Mouse (Mus musculus) NIH3T3 (cell line): ENCODE measurements around the gene Ptch2.
A peak's percentile ranks its signal among the peaks of the same experiment; 100 is the strongest.

Experiments
- DNase-seq: peaks from one replicate; pipeline ENCODE4 v3.0.0-alpha.2; 2012; ENCODE audit warnings: low read depth

Gene Ptch2

DNA sequence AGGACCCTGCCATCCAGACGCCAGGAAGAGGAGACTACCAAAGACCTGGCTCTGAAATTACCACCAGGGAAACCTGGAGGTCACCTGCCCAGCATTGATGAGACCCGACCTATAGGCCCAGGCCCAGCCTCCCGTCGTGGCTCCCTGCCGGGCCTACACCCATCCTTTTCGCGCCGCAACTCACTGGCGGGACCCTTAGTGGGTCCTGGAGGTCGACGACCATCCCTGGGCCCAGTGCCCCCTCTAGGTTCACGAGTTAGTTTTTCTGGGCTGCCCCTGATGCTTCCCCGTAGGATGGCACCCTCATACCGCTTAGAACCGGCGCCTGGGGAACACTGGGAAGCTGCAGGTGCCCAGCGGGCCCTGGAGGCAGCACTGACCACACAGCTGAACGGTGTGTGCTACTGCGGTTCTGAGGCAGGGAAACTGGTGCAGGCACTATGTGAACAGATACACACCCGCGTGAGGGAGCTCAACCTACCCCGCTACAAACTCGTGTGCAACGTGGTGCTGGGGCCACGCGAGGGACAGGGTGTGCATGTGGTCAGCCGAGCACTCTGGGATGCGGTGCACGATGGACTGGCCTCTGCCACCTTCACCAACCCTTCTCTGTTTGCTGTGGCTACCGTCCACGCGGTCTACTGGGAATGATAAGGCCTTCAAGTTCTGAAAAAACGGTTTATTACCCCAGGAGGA lies 32.3 kb downstream of the Ptch2 start:
- DNase-seq, result no peak

DNA sequence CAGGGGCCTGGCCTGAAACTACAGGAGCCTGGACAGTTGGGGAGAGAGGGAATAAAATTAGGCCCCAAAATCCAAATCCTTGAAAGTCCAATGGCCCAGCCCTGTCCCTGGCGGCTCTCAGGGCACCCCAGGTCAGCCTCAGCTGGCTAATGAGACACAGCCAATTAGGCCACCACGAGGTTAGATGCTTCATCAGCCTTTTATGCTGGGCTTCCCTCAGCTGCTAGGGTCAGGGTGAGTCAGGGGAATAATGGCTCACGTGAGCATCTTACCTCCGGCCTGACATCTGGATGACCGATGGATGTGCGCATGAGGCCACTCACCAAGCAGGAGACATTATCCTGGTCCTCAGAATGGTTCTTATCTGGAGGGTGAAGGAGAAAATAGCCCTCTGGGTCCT lies 34.9 kb downstream of the Ptch2 start:
- DNase-seq, result no peak

DNA sequence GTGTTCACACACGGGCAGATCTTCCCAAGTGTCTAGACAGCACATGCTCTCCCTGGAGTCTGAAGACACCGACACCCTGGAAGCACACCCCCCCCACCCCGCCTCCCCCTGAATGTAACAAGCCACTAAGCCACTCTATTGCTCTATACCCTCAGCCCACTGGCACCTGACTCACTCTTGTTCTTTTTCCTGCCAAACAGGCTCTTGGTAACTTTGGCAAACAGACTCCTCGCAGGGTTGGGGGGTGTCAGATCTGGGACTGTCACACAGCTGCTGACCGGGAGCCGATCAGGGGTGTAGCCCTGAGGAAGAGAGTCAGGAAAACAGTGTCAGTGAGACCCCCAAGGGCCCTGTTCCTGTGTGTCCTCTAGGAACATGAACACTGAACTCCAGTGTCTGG lies 35.3 kb downstream of the Ptch2 start:
- no peak for DNase-seq

- no peak for DNase-seq
These were observed 36.3 kb downstream of the Ptch2 start for GRCm38 (mm10) chr4:117131890-117132793.

DNA sequence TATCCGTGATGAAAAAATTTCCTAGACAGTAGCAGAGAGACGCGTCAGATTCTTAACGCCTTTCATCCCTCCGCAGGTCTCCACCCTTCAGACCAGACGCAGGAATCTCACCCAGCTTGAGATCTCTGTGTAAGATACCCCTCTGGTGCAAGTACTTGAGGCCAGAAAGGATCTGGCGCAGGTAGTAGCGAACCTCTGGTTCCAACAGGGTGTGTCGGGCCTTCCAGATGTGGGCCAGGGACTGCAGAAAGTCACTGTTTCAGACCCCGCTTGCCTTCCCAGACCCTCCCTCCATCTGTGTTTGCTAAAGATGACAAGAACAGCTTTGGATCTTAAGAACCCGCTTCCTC lies 36.9 kb downstream of the Ptch2 start:
- no peak for DNase-seq

DNA sequence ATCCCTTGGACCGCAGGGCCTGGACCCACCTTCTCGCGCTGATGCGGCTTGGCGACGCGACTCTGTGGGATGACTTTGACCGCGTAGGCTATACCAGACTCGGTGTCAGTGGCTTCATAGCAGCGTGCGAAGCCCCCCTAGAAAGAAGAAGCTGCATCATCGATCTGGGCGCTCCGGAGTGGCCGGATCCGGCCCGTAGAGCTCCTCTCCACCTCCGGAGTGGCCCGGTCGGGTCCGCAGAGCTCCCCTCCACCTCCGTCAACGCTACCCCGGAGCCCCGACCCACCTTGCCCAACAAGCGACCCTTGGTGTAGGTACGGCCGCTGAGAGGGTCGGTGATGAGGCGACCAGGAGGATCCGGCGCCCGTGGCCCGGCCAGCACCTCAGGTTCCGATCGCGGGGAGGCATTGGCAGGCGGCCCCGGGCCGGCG lies 37.5 kb downstream of the Ptch2 start:
- peak; percentile 42 for DNase-seq

DNA sequence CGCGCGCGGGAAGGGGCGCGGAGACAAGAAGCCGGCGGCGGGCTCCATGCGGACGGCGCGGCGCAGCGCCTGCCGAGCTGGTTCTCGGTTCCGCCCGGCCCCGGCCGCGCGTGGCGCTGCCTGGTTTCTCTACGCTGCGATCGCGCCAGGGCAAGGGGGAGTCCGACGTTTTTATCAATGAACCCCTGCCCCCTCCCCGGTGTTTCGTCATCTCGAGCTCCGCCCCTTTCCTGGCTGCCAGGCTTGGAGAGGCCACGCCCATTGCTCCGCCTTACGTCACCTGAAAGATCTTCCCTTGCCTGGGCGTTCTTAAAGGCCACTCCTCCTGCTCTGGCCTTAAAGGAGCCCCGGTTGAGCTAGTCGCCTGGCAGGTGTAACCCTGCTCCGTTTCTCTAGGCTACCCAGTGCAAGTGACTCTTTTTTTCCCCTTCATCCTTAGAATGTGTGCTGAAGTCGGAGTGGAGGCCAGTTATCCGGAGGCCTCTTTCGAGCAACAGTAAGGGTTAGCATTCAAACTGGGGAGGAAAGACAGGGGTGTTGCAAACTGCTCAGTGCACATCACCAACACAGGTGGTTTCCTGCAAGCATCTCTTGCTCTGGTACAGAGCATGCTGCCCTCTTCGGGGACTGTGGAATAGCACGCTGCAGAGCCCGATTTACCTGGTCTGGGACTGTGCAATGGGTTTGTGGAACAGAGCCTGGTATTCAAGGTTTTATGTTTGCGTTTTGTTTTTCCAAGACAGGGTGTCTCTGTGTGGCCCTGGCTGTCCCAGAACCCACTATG lies 38.1 kb downstream of the Ptch2 start, which contains the start of gene Plk3:
Plk3 (minus strand) TSS at position 147 of the 784 bp plus-strand sequence.
- peak; percentile 99 for DNase-seq

GRCm38 (mm10) chr4:117134601-117134995 lies 38.7 kb downstream of the Ptch2 start:
- DNase-seq, result no peak

DNA sequence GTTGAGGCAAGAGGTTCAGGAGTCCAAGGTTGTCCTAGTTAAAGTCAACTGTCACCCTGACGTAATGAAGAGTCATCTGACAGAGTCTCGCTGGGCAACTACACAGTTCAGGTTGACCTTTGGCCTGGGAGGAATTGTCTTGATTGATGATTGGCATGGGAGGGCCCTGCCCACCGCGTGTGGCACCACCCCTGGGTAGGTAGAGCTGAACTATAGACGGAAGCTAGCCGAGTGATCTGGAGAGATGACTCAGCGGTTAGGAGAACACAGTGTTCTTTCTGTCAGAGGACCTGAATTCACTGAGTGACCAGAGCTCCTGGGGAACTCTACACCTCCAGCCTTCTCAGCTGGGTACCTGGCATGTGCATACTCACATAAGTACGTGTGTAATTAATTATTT lies 40.2 kb downstream of the Ptch2 start:
- DNase-seq, result no peak

DNA sequence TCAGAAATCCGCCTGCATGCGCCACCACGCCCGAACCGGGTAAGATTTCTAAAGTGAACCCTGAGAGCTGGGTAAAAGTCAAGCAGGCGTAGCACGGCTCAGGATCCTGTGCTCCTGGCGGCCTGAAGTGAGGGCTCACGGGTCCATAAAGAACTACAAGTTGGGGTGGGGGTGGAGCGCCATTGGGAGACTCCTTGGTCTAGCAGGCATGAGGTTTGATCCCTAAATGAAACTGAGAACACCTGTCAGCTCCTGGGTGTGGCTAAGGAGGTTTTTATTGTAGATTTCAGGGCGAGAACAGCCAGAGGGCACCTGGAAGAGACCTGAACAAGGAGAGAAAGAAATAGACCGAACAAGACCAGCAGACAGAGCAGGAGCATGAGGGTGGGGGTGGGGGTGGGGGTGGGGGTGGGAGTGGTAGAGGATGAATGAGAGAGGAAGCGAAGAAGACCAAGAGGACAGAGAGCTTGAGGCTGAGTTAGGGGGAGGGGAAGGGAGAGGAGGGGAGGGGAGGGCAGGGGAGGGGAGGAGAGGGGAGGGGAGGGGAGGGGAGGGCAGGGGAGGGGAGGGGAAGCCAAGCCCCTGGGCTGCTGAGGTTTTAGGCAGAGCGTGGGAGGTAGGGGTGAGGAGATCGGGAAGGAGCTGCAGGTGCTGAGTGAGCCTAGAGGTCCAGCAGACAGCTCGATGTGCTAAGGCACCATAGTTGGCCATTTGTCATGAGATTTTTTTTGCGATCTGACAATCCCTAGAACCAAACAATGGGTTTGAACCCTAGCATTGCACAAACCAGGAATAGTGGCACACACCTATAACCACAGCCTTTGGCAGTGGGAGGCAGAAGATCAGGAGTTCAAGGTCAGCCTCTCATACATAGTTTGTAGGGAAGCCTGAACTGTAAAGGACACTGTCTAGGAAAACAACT lies 42.7 kb downstream of the Ptch2 start:
- no peak for DNase-seq

DNA sequence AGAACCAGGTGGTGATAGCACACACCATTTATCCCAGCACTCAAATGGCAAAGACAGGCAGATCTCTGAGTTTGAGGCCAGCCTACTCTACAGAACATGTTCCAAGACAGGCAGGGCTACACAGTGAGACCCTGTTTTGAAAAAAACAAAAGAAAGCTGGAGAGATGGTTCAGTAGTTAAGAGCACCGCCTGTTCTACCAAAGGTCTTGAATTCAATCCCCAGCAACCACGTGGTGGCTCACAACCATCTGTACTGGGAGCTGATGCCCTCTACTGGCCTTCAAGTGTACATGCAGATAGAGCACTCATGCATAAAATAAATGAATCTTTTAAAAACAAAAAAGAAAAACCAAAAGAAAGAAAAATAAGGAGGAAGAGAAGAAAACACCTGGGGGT lies 43.3 kb downstream of the Ptch2 start:
- DNase-seq, result peak; percentile 83

DNA sequence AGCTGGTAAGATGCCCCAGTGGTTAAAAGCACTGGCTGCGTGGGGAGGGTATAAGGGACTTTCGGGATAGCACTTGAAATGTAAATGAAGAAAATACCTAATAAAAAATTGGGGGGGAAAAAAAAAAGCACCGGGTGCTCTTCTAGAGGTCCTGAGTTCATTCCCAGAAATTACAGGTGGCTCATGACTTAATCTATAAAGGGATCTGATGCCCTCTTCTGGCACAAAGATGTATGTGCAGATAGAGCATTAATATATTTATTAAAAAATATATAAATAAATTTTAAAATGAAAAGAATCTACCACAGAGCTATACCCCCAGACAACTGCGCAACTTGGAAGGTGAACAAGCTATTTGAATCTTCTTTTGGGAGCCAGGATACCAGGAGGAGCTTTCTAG lies 44.7 kb downstream of the Ptch2 start:
- DNase-seq, result peak; percentile 70

GRCm38 (mm10) chr4:117143023-117143422 lies 47.1 kb downstream of the Ptch2 start:
- no peak for DNase-seq

- no peak for DNase-seq
These were observed 49.4 kb downstream of the Ptch2 start for GRCm38 (mm10) chr4:117145248-117145647.

DNA sequence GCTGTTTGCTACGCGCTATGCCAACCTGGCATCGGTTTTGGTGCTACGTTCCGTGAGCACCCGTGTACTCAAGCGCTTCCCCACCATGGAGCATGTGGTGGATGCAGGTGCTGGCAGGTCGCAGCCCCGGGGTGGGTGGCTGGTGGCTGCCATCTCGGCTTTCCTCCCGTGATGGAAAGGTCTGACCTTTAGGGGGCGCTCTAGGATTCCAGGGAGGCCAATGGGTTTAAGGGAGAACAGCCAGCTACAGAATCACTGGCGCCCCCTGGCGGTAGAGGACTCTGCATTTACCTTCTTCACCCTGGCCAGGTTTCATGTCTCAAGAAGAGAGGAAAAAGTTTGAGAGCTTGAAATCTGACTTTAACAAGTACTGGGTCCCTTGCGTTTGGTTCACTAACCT lies 50.3 kb downstream of the Ptch2 start:
- peak; percentile 87 for DNase-seq

DNA sequence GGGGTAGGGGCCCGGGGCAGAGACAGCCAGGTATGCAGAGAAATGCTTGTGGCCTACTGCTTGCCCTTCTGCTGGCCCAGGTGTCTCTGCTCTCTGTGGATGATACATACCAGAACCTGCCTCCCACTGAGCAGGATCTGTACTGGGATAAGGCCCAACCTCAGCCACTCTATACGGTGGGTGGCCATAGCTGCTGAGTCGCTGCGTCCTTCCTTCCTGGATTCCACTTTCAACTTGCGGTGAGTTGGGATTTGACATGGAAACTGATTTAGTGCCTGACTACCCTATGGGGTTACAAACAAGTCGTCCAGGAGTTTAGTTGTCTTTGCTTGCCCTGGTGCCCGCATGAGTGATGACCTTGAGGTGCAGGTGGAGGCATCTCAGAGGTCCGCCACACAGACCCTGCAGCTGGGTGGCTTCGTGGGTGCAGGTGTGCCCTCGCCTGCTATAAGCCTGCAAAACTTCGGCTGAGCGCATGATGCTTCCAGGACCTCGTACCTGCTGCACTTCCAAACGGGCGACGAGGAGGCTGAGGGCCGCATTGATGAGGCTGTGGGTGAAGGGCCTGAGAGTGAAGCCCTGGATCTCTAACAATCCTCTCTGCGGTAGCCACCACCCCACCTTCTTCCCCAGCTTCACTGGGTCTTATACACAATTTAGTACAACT lies 52.3 kb downstream of the Ptch2 start:
- no peak for DNase-seq

DNA sequence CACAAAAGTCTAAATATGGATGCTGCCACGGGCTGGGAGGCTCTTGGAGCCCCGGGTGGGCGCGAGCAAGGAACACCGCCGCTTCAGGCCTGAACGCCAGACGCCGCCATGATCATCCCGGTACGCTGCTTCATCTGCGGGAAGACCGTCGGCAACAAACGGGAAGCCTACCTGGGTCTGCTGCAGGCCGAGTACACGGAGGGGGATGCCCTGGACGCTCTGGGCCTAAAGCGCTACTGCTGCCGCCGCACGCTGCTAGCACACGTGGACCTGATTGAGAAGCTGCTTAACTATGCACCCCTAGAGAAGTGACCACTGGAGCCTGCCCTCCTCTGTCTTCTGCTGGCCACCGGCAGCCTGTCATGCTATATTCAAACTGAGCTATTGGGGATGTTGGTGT lies 52.9 kb downstream of the Ptch2 start:
- DNase-seq, result no peak

DNA sequence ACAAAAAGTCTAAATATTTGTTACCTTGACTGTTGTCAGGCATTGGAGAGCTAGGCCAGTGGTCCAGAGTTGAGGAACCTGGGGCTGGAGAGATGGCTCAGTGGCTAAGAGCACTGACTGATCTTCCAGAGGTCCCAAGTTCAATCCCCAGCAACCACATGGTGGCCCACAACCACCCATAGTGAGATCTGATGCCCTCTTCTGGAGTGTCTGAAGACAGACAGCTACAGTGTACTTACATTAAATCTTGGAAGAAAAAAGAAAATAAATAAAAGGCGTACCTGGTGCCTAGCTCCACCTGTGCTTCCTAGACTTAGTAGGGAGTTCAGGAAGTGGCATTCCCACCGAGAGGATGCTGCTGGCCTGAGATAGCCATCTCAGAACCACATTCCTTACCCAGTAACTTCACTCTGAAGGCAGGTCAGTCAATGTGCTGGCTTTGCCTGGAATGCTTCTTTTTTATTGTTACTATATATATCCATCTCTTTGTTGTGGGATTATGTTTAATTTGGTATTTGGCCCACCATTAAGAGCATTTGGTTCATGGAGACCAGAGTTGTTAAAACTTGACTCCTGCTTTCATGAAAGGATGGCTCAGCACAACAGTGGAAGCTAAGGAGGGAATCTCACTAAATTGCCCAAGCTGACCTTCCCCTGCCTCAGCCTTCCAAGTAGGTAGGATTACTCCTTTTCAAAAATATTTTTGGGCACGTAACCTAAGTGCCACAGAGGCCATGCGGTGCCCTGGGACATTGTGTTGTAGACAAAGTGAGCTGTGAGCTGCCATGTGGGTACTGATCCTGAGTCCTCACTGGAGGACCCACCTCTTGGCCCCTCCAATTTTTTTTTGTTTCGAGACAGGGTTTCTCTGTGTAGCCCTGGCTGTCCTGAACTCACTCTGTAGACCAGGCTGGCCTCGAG lies 53.7 kb downstream of the Ptch2 start:
- DNase-seq, result no peak

DNA sequence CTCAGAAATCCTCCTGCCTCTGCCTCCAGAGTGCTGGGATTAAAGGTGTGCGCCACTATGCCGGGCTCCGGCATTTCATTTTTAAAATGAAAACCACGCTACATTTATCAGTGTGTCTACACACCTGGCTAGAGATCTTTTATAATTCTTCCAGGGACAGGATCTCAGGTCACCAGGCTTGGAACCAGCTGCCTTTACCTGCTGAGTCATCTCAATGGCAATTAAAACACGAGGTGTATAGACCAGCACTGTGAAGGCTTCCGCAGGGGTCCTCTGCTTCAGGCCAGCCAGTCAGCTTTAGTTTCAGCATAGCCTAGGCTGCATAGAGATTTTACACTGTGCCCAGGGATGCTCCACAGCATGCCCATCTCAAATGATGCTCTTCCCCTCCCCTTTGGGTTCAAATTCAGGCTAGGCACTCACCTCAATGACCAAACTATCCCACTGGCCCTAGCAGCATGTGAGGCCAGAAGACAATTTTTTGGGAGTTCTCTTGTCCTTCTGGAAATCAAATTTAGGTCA lies 54.4 kb downstream of the Ptch2 start:
- no peak for DNase-seq

DNA sequence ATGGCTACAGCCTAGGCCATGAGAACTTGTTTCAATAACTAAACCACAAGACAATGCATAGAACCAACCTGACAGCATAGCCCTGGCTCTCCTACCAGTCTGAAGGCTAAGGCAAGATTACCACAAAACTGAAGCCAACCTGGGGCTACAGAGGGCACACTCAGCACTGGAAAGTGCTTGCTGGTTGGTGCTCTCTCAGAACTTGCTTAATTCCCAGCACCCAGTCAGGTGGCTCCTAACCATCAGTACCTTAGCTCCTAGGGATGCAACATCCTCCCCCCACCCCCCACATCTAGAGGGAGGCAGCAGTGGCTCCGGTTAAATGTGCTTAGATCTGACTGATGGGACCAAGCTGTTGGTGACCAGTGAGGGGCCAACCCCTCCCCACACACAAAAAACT lies 55.5 kb downstream of the Ptch2 start:
- DNase-seq, result no peak
